Mouse (Mus musculus) liver, adult (tissue): ENCODE data around the gene Smarca1.

Source experiments
- GATA4 ChIP-seq: IDR thresholded peaks from 2 replicates; pipeline ENCODE4 v1.6.1; 2014; ENCODE audit warnings: mild to moderate bottlenecking, low read length; ENCODE audit not compliant: insufficient replicate concordance

Smarca1 gene

GRCm38 (mm10) chrX:47835098-47835834 lies 57.5 kb downstream of the Smarca1 start:
- no peak for TF ChIP-seq GATA4

GRCm38 (mm10) chrX:47833431-47833830 lies 59.3 kb downstream of the Smarca1 start:
- TF ChIP-seq GATA4, result no peak

GRCm38 (mm10) chrX:47820566-47820965 lies 72.2 kb downstream of the Smarca1 start:
- no peak for TF ChIP-seq GATA4

GRCm38 (mm10) chrX:47808717-47809116 lies 84.1 kb downstream of the Smarca1 start:
- no peak for TF ChIP-seq GATA4

GRCm38 (mm10) chrX:47764440-47764839 lies 128.3 kb downstream of the Smarca1 start:
- TF ChIP-seq GATA4, result no peak

- TF ChIP-seq GATA4, result no peak
Measured at GRCm38 (mm10) chrX:47760212-47760611, 132.6 kb downstream of the Smarca1 start.
